Mouse (Mus musculus): ENCODE results near the gene Olfr140.

Gene Olfr140

GRCm38 (mm10) chr2:90063494-90063893 is at the start of gene Olfr140:
Olfr140 (minus strand) TSS chr2:90063594.
- no peak for DNase-seq (ENCODE audit: low spot score in 2 of 2)

- no peak for DNase-seq (ENCODE audit: low spot score in 2 of 2)
Observed at GRCm38 (mm10) chr2:90070065-90070464, 6.7 kb upstream of the Olfr140 start.

DNA sequence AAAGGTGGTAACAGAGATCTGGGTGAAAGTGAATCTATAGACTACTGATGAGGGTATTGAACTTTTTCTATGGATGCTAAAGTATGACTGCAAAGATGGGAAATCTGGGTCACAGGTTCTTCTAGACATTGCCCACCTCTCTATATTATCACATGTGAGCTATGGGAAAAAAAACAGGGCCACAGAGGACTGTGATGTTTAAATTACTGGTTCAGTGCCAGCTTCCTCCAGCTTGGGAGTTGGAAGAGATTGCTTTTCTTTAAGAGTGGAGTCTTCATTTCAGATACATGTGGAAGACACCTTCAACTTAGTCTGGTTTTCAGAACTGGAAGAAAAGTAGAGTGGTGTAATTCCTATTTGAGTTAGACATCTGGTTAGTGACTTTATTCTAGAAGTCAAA is 28.4 kb downstream of the Olfr140 start, which contains the start of gene Olfr1265:
Olfr1265 (plus strand) TSS at position 301 of the 400 bp plus-strand sequence.
- no peak for DNase-seq (ENCODE audit: low spot score in 2 of 2)

DNA sequence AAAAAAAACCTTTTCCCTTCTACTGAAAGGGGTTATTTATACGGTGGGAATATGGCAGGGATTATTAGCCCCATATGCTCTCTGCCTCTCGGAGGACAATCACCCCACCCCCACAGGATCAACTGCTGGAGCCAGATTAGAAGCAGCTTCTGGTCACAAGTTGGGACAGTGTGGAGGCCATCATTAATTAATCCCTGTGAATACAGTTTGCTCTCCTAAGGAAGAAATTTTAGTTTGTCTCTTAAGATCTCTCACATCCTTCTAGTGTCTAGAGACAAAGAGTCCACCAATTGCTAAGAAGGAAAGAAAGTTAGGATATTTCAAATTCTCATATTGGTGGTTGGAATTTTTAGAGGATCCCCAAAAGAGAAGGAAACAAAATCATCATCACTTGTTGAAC is 37.9 kb downstream of the Olfr140 start, which contains the start of gene Olfr1264:
Olfr1264 (minus strand) TSS at position 101 of the 400 bp plus-strand sequence.
- DNase-seq (ENCODE audit: low spot score in 2 of 2), result no peak

DNA sequence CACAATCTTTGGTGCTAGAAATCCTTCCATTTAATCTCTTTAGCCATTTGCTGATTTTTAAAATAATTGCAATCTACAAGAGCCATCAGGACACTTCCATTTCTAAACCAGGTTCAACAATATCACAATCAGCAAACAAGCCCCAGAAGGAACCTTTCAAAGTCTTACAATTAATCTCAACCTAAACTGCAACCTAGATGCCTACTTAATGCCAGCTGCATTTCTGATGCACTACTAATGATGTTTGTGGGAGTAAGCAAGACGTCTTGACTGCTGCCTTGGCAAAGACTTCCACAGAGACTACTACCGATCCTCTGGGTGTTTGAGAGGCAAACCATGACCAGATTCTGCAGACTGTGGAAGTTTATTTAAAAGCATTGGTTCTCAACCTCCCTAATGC is 51.6 kb downstream of the Olfr140 start, which contains the start of gene Olfr1263:
Olfr1263 (plus strand) TSS at position 301 of the 400 bp plus-strand sequence.
- no peak for DNase-seq (ENCODE audit: low spot score in 2 of 2)

DNA sequence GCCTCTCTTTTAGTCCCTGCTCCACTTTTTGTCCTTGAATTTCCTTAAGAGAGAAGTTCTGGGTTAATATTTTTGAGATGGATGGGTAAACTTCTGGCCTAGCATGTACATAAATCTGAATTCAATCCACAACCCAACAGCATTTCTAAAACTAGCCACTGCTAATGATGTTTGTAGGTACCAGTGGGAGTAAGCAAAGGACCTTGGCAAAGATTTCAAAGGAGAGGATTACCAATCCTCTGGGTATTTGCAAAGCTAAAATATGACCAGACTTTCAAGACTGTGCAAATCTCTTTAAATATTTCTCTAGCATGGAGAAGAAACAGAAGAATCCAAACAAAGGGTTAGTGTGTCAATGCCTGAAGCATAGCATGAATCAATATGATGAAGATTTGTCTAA is 63.5 kb downstream of the Olfr140 start, which contains the start of gene Olfr1262:
Olfr1262 (plus strand) TSS at position 301 of the 400 bp plus-strand sequence.
- no peak for DNase-seq (ENCODE audit: low spot score in 2 of 2)
